Mouse (Mus musculus): ENCODE measurements around the gene Pfn3.

The Pfn3 gene

GRCm38 (mm10) chr13:55399300-55400038 lies 15.6 kb downstream of the Pfn3 start:
- in situ Hi-C loops (cut with MseI, MboI): no loop called here

DNA sequence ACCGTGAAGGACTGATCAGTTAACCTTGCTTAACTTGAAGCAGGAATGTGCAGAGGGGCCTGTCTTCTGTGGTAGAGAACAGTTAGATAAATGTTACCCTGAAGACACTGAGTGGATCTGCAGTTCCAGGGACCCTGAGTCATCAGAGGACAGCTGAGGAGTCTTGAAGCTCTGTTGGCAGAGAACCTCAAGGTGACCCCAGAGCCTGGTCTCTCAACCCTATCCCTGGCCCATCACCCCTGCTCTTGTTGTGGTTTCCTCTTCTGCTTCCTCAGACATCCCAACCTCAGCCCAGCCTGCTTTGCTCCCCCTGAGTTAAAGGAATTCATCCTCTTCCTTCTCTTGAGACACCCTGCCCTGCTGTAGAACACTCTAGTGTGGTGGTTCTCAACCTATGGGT lies 16.9 kb downstream of the Pfn3 start, which contains the start of gene Slc34a1:
Gene Slc34a1, plus strand, starts transcription at position 100 of the 400 bp plus-strand sequence.
- in situ Hi-C loops (cut with MseI, MboI): no loop called here

- in situ Hi-C loops (cut with MseI, MboI): no loop called here
Observed at GRCm38 (mm10) chr13:55392933-55393332, 22.1 kb downstream of the Pfn3 start.

DNA sequence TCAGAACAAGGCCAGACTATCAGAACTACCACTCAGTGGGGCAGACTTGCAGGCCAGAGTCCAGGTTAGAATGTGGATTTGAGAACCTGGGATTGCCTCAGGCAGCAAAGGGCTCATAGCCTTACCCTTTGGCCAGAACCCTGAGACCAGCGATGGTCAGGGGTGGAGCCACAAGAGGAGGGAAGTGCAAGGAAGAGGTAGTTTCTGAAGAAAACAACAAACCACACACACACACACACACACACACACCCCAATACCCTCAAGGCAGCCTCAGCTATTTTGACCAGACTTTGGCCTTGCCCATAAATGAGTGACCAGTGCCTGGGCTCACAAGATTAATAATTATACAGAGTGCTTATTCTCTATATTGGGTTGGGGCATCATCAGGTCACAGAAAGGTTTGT lies 23.4 kb downstream of the Pfn3 start:
- in situ Hi-C loops (cut with MseI, MboI): no loop called here

GRCm38 (mm10) chr13:55390644-55391043 lies 24.4 kb downstream of the Pfn3 start:
- in situ Hi-C loops (cut with MseI, MboI): no loop called here

DNA sequence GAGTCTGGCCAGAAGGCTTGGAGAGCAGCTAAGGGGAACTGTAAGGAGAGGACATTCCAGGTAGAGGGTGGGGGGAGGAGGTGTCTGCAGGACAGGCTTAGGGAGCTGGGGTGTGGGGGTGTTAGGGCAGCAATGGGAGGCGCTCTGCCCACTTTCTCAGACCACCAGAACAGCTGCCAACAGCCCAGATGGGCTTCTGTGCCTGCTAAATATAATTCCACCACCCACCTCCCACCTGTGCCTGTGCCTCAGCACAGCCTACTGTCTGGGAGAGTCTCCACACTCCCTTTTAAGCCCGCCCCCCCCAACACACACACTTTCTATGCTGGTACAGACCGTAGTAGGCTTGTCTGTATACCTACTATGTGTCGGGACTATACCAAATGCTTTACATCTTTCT lies 33.2 kb downstream of the Pfn3 start:
- in situ Hi-C loops (cut with MseI, MboI): no loop called here

GRCm38 (mm10) chr13:55378907-55379580 lies 36.0 kb downstream of the Pfn3 start:
- in situ Hi-C loops (cut with MseI, MboI): no loop called here

DNA sequence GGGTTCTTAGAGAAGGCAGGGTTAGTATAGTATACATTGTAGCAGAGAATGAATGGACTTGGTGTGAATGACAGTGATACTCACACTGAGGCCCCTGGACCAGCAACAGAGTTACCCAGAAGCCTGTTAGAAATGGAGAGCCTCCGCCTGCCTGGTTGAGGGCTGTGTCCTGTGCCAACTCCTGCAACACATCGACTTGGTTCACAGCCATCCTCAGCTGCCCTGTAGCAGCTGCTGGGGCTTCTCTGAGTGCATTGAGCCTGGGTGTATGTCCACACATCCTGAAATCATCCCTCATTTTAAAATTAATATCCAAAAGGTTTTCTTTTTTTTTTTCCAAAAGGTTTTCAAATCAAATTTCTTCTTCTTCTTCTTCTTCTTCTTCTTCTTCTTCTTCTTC lies 39.2 kb downstream of the Pfn3 start:
- in situ Hi-C loops (cut with MseI, MboI): no loop called here

GRCm38 (mm10) chr13:55374206-55374924 lies 40.7 kb downstream of the Pfn3 start:
- in situ Hi-C loops (cut with MseI, MboI): no loop called here

DNA sequence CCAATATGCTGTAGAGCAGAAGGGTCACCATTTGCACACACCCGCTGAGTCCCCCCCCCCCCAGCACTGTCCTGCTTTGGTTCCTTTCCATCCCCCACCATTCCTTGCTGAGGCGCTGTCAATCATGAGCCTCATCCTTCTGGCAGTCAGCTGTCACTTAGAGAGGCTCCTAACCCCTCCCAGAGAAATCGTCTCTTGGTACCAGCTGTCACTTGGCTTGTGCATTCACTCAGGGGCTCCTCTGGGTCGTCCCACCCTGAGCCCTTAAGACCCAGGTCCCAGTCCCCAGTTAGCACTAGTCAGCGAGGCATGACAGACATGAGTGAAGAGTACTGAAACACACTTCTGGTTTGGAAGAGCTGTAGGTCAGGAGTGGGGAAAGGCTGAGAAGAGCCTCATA lies 43.3 kb downstream of the Pfn3 start:
- in situ Hi-C loops (cut with MseI, MboI): no loop called here

DNA sequence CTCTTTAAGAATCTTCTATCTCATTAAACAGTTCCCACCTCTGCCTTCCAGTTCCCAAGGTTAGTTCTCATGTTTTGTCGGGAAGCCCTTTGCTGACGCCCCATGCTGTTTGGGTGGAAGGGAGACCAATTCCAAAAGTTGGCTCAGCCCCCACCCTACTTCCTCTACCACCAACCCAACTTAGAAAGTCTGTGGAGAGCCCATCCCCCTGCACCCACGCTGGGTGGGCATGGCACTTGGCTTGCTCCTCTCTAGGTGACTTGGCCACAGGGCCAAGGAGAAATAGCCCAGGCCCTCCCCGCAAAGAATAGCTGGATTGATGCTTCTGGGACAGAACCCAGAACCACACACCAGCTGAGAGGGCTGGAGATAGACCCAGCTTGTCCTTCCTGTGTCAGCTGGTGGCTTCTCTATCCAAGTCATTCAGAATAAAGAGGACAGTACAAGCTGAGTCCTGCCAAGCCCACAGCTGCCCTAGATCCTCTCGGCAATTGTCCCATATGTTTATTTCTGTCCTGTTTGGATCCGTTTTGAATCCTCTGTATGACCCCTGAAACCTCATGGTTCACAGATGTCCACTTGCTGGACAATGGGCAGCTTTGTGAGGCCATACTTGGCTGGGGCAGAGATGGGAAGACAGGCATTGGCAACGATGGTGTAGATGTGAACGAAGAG lies 43.9 kb downstream of the Pfn3 start:
- in situ Hi-C loops (cut with MseI, MboI): no loop called here

DNA sequence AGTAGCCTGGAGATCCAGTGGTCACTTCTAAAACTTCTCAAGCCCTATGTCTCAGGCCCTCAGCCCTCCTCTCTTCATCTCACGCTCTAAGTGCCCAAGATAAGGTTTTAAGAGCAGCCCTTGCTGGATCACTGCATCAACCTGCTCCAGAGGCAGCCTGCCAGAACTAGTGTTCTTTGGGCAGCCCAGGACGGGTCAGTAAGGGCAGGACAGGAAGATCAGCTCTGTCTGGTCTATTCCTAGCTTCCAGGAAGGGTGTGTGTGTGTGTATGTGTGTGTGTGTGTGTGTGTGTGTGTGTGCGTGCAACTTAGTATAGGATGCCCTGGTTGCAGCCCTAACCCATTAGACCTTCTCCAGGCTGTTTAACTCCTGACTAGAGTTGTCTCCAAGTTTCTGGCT lies 44.8 kb downstream of the Pfn3 start:
- in situ Hi-C loops (cut with MseI, MboI): no loop called here

- in situ Hi-C loops (cut with MseI, MboI): no loop called here
Observed at GRCm38 (mm10) chr13:55369531-55370114, 45.4 kb downstream of the Pfn3 start, which contains the start of gene Rgs14. Gene Rgs14 (plus strand): TSS chr13:55369732.

DNA sequence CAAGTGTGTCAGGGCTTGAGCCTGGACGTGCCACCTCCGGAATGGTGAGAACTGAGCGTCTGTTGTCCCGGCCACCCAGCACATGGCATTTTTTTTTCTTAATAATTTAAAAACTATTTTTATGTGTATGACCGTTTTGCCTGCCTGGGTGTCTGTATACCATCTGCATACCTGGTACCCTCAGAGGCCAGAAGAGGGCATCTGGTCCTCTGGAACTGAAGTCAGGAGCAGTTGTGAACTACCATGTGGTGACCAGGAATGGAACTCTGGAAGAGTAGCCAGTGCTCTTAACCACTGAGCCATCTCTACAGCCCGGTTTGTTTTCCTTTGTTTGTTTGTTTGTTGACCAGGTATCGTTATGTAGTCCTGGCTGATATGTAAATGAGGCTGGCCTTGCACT lies 46.6 kb downstream of the Pfn3 start:
- in situ Hi-C loops (cut with MseI, MboI): no loop called here
